Mouse (Mus musculus) thymus, postnatal 14 days (tissue): ENCODE measurements around the gene Klhl32.

Experiments used
- DNase-seq: peaks from one replicate; pipeline ENCODE4 v3.0.0; 2021

The Klhl32 gene

GRCm38 (mm10) chr4:24626686-24627085 is 224.2 kb downstream of the Klhl32 start:
- DNase-seq = no peak

DNA sequence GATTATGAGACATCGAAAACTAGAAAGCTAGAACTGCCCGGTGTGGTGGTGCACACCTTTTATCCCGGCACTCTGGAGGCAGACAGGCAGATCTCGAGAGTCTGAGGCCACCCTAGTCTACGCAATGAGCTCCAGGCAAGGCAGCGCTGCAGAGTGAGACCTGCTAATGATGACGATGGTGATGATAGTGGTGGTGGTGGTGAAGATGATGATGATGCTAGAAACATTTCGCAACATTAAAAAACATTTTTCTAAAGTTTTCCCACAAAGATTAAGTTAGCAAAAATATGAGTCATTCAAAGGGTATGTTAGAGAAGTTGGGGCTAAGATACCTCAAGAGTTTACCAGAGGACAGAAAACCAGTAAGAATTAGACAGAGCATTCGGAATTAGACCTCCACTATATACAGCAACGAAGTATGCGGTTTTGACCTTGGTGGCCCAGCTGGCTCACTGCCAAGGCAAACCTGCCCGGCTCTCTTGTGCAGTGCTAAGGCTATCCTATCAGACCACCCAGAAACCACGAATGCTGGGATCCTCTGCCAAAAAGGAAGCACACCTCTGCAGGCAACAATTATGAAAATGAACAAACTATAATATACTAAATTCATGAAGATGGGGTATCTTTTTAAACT is 224.9 kb downstream of the Klhl32 start:
- DNase-seq = no peak

DNA sequence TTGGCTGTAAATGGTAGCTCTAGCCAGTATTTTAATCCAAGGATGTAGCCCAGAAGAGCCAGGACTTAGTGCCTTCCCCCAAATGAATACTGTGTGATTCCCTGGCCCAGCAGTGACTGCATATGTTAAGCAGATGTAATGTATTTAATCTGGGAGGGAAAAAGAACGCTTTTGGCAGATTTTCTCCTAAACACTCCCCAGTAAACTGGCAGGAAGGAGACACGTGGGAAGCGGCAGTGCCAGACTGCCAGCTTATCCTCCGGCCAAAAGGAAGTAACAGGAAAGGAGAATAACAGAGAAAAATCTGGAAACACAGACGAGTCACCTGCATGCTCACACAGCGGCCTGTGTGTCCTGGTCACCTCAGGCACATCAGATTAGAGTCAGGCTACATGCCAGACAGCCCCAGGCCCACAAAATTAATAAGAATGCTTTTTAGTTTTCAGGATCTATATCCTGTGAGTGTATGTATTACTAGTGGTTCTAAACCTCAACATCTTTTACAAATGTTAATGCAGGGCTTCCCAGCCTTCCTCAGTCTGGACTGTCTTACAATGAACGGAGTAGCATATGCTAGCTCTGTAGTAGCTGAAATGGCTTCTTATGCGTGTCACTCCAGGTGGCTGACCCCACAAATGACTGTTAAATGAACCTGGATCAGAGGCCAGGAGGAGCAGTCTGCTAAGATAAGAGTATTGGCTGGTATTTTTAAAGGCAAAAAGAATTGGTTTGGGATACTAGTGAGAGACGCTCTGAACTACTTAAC is 229.3 kb downstream of the Klhl32 start:
- DNase-seq = no peak

GRCm38 (mm10) chr4:24620440-24620839 is 230.5 kb downstream of the Klhl32 start:
- DNase-seq = no peak

DNA sequence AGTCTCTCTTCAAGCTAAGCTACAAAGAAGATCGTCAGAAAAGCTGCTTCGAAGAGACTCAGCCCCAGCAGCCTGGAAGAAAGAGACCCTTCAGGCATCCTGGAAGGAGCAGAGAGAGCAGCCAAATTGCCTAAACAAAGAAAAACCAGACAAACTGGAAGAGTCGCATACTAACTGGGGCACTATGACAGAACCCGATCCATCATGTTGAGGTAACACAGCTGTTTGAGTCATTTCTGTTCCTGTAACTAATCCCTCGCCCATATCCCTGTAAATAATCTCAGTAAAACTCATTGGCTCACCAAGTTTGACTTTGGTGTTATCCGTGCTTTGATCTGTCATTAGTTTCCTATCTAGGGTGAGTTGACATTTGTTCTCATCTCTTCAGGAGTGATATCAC is 230.9 kb downstream of the Klhl32 start:
- no peak for DNase-seq

GRCm38 (mm10) chr4:24609564-24609963 is 241.4 kb downstream of the Klhl32 start:
- no peak for DNase-seq

- DNase-seq = no peak
Measured at GRCm38 (mm10) chr4:24609085-24609484, 241.8 kb downstream of the Klhl32 start.

DNA sequence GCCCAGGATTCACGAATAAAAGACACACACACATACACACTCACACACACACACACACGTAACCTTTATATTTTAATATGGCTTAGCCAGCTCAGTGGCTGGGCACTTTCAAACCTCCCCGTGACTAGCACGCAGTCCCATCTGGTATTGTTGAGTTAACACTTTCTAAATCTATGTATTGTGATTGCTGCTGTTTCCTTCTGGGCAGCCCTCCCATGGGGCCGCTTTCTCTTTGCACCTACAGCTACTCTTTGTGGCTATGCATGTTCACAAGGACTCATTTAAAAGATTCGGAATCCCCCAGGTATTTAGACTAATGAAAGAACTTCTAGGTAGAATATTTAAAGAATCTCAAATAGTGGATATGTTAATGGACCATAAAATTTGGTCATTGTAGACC is 249.2 kb downstream of the Klhl32 start:
- DNase-seq = no peak

GRCm38 (mm10) chr4:24598637-24599036 is 252.3 kb downstream of the Klhl32 start:
- DNase-seq = no peak

GRCm38 (mm10) chr4:24596942-24597611 is 253.8 kb downstream of the Klhl32 start:
- no peak for DNase-seq

- DNase-seq = no peak
Measured at GRCm38 (mm10) chr4:24594824-24595223, 256.1 kb downstream of the Klhl32 start.

- no peak for DNase-seq
Measured at GRCm38 (mm10) chr4:24583997-24584396, 266.9 kb downstream of the Klhl32 start.

DNA sequence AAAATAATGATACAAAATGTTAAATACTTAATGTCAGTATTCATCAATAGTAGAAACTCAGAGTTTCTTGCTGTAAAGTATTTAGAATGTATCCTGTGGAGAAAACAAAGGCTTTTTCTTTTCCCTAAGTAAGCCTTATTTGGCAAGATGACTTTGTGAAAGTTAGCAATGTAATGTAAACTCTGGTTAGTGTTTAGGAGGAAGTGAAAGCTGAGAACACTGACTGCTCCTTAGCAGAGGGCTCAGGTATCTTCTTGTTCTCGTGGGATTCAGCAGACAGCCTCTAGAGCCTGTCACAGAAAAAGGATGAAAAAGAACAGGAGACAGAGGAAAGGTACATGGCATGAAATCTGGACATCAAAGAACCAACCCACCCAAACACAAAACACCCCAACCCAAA is 268.6 kb downstream of the Klhl32 start:
- DNase-seq = no peak

- no peak for DNase-seq
Measured at GRCm38 (mm10) chr4:24577594-24577993, 273.3 kb downstream of the Klhl32 start.

- peak; percentile 78 for DNase-seq
Measured at GRCm38 (mm10) chr4:24574276-24574675, 276.6 kb downstream of the Klhl32 start.

GRCm38 (mm10) chr4:24568989-24569556 is 281.9 kb downstream of the Klhl32 start:
- DNase-seq = no peak

GRCm38 (mm10) chr4:24568026-24568425 is 282.9 kb downstream of the Klhl32 start:
- DNase-seq = no peak
